Mouse (Mus musculus) cerebellum, postnatal 14 days (tissue): ENCODE data around the gene 6330403K07Rik.

ENCODE experiments used
- DNase-seq, 2 experiments: peaks; one replicate each; pipeline ENCODE4 v3.0.0; 2021; ENCODE audit warnings: mixed read lengths in 2 of 2

6330403K07Rik gene

GRCm38 (mm10) chr11:71033163-71033761, at the start of gene 6330403K07Rik:
6330403K07Rik (minus strand) TSS chr11:71033513.
- peak; percentile 62 to 70 for DNase-seq

GRCm38 (mm10) chr11:71076342-71076741, 43.0 kb upstream of the 6330403K07Rik start:
- DNase-seq, result no peak

GRCm38 (mm10) chr11:71052554-71052953, 19.2 kb upstream of the 6330403K07Rik start:
- DNase-seq, result peak; percentile 31 to 52

GRCm38 (mm10) chr11:71039526-71040298, 6.4 kb upstream of the 6330403K07Rik start:
- no peak for DNase-seq

- DNase-seq, result peak; percentile 24 to 38
These were observed 686 bp downstream of the 6330403K07Rik start for GRCm38 (mm10) chr11:71032491-71033162.

- DNase-seq, result no peak
These were observed 1.2 kb downstream of the 6330403K07Rik start for GRCm38 (mm10) chr11:71032070-71032469.

GRCm38 (mm10) chr11:71029403-71030118, 3.8 kb downstream of the 6330403K07Rik start:
- DNase-seq, result peak in 1 of 2 experiments; percentile 24

- no peak for DNase-seq
These were observed 5.0 kb downstream of the 6330403K07Rik start for GRCm38 (mm10) chr11:71028280-71028679.

GRCm38 (mm10) chr11:71019201-71020068, 13.9 kb downstream of the 6330403K07Rik start, which contains the start of the genes Mis12 and Derl2:
Mis12 (plus strand) TSS chr11:71019611.
Derl2 (minus strand) TSS chr11:71019841.
- peak; percentile 98 for DNase-seq

GRCm38 (mm10) chr11:71018416-71019200, 14.7 kb downstream of the 6330403K07Rik start:
- DNase-seq, result no peak

GRCm38 (mm10) chr11:71017051-71017450, 16.3 kb downstream of the 6330403K07Rik start:
- DNase-seq, result no peak

GRCm38 (mm10) chr11:71012743-71013142, 20.6 kb downstream of the 6330403K07Rik start:
- DNase-seq, result no peak

GRCm38 (mm10) chr11:71008321-71008720, 25.0 kb downstream of the 6330403K07Rik start:
- peak in 1 of 2 experiments; percentile 41 for DNase-seq

- no peak for DNase-seq
These were observed 25.5 kb downstream of the 6330403K07Rik start for GRCm38 (mm10) chr11:71007831-71008230.

- no peak for DNase-seq
These were observed 26.3 kb downstream of the 6330403K07Rik start for GRCm38 (mm10) chr11:71007026-71007425.

GRCm38 (mm10) chr11:71005046-71005445, 28.3 kb downstream of the 6330403K07Rik start:
- DNase-seq, result peak in 1 of 2 experiments; percentile 18

GRCm38 (mm10) chr11:71004316-71004773, 29.0 kb downstream of the 6330403K07Rik start, which contains the start of gene Dhx33:
Dhx33 (minus strand) TSS chr11:71004437.
- peak; percentile 97 to 98 for DNase-seq

GRCm38 (mm10) chr11:71003611-71004315, 29.6 kb downstream of the 6330403K07Rik start:
- DNase-seq, result no peak

- no peak for DNase-seq
These were observed 32.1 kb downstream of the 6330403K07Rik start for GRCm38 (mm10) chr11:71001167-71001566.
